Mouse (Mus musculus) kidney, adult 18-20 months (tissue): ENCODE measurements around the gene Hist1h1t.

Experiments
- DNase-seq: peaks from one replicate; pipeline ENCODE4 v3.0.0; 2021

Hist1h1t gene

DNA sequence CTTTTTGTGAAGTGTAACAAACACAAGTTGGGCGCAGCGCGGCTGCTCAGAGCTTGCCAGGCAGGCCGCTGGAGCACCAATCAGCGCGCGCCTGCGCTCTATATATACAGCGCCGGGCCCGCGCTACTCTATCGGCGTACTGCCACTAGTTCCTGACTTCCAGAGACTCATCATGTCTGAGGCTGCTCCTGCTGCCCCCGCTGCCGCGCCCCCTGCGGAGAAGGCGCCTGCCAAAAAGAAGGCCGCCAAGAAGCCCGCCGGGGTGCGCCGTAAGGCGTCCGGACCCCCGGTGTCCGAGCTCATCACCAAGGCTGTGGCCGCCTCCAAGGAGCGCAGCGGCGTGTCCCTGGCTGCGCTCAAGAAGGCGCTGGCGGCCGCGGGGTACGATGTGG lies 43.1 kb downstream of the Hist1h1t start, which contains the start of gene Hist1h1c:
Gene Hist1h1c (plus strand): TSS at position 132 of the 392 bp plus-strand sequence.
- DNase-seq = peak; percentile 90

DNA sequence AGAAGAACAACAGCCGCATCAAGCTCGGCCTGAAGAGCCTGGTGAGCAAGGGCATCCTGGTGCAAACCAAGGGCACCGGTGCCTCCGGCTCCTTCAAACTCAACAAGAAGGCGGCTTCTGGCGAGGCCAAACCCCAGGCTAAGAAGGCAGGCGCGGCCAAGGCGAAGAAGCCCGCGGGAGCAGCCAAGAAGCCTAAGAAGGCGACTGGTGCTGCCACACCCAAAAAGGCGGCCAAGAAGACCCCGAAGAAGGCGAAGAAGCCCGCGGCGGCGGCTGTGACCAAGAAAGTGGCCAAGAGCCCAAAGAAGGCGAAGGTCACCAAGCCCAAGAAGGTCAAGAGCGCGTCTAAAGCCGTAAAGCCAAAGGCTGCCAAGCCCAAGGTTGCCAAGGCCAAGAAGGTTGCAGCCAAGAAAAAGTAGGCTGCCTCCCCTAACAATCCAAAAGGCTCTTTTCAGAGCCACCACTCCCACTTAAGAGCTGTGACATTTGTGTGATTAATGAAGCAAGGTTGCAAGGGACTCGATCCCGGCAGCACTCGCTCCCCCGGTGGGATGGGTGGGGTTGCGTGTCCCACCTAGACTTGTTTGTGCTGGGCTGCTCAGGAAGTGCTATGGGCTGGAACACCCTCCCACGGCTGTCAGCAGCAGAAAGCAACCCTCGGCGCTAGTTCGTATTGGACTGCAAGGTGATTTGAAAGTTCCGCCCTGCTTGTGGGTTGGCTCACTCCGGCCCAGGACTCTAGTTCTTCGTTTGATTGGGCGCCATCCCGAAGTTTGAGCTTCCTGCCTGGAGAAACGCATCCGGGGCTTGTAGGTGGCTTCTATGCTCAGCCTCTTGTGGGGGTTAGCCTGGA lies 43.7 kb downstream of the Hist1h1t start:
- DNase-seq = peak; percentile 92

DNA sequence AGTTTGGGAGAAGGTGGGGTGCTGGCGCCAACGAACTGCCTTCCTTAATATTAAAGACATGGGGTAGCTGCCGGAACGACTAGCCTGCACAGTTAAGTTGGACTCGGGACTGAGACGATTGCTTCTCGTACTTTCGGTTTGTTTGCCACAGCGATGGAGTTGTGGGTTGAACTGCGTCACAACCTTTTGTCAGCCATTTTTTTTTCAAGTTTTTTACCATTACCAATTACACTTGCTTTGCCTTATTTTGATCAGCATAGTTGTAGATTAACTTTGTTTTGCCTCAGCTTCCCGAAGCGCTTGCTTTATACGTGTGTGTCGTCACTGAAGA lies 44.3 kb downstream of the Hist1h1t start:
- DNase-seq = no peak

DNA sequence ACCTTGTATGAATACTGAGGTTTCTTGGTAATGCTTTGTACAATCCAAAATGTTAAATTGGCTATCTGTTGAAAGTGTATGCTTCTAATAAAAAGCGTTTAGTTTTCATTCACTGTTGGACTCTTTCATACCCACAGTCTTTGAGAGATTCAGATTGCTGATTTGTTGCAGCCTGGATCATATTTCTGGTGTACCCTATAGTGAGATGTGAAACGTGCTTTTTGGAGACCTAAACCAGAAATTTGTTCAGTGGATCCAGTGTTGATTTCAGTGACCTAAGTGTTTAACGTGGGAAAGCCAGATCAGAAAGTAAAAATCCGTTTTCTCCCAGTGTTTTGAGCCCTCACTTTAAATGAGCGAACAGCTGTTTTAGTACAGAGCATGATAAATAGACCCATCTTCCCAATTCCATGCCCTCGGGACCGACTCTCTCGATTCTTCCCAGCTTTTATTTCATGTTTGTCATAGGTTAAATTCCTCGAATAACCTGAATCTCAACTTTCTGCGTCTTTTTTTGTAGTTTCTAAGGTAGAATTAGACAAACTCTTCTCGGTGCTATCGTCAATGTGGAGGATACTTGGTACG lies 44.7 kb downstream of the Hist1h1t start:
- DNase-seq = no peak

DNA sequence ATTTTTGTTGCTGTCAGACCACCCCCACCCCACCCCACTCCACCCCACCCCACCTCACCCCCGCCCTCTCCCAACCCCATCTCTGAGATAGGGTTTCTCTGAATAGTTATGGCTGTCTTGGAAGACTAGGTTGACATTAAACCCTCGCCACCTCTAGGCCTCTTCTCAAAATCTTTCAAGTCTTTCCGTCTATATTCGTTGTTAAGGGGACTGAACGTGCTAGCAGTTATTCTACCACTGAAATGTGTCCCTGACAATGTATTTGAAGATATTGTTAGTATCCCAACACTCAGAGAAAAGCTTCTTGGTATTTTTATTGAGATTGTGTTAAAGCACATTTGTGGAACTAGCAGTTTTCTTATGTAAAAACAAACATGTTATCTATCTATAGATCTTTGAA lies 45.3 kb downstream of the Hist1h1t start:
- no peak for DNase-seq

DNA sequence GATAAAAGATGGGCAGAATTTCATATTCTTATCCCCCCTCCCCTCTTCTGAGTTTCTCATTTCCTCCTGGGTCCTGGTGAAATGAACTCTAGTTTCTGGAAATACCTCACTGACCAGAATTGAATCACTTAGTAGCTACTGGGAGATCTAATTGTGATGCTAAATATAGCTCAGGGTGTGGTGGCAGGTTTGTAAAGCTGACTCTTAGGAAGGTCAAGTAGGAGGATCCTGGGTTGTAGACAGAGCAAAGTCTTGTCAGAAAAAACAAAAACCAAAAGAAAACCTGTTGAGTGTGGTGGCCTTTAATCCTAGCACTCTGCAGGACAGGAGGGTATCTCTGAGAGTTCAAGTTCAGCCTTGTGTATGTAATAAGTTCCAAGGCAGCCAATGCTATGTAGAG lies 46.4 kb downstream of the Hist1h1t start:
- DNase-seq = no peak

DNA sequence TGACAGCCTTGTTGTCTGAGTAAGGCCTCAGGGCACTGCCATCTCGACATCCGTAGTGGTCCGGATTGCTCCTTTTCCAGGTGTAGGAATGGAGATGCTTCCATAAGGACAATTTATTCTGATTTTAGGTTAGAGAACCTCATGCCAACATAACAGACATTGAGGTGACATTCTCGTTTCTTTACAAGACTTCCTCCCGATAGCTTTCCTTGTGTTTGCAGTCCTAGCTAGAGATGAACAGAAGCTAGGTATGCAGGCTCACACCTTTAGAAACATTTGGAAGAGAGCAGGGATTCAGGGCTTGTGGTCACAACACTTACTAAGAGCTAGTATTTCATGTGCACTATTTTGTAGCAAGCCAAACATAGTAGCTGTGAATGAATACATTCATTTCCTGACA lies 47.6 kb downstream of the Hist1h1t start:
- DNase-seq = no peak

DNA sequence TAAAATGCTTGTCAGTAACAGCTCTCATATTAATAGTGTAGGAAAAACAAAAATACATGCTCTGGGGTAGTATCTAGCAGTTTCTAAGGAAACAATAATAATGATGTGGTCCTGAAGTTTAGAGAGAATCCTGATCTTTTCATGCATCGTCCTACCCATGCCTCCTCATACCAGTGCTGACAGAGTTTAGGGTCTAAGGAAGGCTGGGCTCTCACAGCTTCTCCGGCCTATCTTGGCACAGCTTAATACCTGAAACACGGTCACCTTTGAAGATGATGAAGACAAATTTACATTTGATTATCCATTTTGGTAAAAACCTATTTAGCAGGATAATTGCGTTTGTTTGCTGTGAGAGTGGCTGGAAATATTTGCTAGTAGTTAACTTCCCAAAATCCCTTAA lies 48.3 kb downstream of the Hist1h1t start:
- no peak for DNase-seq

DNA sequence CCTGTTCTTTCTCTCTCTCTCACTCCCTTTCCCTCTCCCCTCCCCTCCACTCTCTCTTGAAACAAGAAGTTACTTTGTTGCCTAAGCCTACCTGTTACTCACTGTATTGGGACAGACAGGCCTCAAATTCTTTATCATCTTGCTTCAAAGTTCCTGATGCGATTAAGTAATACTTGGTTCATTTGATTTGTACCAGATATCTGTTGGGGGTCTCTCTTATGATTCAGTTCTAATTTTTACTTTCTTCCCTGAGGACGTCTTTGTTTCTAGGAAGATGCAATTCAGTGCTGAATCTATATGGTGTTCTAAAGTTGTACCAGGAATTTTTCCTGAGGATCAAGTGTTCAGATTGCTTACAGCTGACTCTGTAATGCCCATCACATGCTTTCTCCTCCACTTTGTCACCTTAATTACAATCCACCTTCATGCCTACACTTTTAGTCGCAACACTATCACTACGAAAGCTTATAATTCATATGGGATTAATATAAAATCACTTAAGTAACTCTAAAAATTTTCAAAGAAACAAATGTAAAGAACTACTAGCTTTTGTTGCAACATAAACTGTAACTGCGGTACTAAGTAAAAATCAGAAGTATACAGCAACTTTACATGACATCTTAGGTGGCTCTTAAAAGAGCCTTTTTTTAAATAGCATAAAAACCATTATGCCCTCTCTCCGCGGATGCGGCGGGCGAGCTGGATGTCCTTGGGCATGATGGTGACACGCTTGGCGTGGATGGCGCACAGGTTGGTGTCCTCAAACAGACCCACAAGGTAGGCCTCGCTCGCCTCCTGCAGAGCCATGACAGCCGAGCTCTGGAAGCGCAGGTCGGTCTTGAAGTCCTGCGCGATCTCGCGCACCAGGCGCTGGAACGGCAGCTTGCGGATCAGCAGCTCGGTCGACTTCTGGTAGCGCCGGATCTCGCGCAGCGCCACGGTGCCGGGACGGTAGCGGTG lies 49.1 kb downstream of the Hist1h1t start:
- no peak for DNase-seq

DNA sequence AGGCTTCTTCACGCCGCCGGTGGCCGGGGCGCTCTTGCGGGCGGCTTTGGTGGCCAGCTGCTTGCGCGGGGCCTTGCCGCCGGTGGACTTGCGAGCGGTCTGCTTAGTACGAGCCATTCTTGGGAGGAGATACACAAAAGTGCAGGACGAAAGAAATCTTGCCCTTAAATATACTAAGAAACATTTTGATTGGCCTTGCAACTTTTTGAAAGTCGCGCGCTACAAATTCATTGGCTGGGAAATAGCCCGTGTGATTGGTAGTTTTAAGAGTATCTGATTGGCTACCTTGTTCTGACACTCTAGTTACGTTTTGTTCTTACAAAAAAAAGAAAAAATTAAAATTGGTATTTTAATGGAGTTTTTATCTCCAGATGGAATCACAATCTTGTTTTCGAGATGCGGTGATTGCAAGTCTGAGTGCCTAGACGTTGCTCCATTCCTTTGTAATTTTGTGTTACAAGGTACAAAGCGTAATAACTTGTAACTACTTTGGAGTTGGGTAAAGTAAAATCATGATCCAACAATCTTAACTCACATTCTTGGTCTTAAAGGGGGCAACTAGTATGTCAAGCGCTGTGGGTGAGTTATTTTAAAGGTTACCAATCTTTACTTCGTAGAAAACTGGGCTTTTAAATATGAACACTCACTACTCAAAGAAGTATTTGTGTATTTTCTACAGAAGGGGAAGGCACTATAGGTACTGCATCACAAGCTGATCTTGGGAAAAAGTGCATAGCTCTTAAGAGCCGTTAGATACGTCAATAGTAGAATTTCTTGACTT lies 50.0 kb downstream of the Hist1h1t start, which contains the start of gene Hist1h3c:
Gene Hist1h3c (minus strand): TSS at position 222 of the 781 bp plus-strand sequence.
- peak; percentile 81 for DNase-seq
